Mouse (Mus musculus) c-Kit-negative CD71-positive TER-119-positive erythroid progenitor cells, embryonic 14.5 days (primary cell): ENCODE measurements around the gene Akap12.

ENCODE experiments used
- DNase-seq: peaks from one replicate; pipeline ENCODE4 v3.0.0-alpha.2; 2013; ENCODE audit warnings: low read depth, low spot score

Gene Akap12

DNA sequence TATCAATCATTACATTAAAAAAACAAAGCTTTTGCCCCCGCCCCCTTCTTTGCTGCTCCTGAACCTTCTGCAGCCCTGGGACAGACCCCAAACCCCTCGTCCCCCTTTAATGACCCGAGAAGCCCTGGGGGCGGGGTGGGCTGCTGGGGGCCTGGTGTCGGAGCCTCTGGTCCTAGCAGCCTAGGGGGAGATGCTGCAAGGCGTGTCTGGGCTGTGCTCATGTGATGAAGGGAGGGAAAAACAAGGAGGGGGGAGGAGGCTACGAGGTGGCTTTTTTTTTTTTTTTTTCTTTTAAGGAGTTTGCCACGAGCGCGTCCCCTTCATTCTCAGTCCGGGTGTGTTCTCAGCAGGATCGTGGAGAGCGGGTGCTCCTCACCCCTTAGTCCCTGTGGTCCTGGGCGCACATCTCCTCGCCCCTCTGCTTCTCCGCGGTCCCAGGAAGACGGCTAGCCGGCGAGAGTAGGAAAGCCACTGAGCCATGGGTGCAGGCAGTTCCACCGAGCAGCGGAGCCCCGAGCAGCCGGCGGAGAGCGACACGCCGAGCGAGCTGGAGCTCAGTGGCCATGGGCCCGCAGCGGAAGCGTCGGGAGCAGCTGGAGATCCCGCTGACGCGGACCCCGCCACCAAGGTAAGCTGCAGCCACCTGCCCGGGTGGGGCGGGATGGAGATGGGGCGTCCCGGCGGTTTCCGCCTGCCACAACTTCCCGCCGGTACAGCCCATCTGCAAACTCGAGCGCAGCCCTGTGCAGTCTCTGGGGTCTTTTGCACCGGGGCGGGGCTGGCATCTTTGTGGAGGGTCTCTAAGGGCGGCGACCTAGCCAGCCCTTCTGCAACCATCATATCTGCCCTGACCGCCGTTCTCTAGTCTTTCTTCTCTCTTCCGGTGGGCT lies at the start of gene Akap12:
TSS of gene Akap12 (plus strand) at position 340 of the 890 bp plus-strand sequence.
- no peak for DNase-seq

DNA sequence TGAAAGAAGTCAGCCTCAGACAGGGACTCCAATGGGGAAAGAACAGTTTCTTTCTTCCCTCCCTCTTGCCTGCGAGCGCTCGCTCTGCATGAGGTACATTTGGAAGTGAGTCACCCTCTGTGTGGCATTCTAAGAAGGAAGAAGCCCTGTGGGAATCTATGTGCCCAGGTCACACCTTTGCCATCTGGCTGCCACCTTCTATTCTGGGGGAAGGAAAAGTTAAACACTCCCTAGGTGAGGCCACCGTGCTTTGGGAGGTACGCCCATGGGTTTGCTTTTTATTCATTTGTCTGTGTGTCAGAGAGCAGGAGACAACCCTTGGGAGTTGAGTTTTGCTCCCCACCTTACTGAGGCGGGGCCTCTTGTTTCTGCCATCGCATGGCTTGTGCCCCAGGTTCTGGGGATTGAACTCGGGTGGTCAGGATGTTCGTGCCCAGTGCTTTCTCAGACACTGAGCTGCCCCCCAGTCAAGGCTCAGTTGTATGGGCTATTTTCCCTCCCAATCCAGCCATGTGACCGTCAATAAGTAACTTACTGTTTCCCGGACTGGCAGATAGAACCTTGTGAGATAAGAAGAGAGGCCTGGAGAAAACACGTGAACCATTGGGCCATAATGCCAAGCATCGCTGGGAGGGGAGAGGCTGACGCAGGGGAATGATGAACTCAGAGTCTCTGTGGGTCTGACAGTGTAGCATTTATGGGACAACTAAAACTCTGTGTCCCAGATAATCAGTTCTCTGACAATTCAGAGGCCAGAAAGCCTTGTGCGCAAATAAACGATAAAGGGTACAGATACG lies 35.4 kb upstream of the Akap12 start:
- DNase-seq, result no peak

DNA sequence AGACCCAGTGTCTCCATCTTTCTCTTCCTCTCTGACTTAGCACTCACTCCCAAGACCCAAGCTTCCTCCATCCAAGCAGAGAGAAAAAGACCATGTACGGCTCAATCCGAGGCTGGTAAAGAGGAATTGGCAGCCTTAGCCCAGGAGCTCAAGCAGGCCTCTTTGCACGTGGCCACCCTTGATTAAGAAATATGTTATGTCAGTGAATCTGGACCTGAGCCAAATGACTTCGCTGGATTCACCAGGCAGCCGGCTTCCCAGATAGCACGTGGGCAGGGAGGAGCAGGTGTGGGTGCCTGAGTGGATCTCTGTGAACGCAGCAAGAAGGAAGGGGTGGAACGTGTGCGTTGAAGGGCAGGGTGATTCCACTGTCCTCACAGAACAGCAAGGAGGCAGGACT lies 33.1 kb upstream of the Akap12 start:
- no peak for DNase-seq

DNA sequence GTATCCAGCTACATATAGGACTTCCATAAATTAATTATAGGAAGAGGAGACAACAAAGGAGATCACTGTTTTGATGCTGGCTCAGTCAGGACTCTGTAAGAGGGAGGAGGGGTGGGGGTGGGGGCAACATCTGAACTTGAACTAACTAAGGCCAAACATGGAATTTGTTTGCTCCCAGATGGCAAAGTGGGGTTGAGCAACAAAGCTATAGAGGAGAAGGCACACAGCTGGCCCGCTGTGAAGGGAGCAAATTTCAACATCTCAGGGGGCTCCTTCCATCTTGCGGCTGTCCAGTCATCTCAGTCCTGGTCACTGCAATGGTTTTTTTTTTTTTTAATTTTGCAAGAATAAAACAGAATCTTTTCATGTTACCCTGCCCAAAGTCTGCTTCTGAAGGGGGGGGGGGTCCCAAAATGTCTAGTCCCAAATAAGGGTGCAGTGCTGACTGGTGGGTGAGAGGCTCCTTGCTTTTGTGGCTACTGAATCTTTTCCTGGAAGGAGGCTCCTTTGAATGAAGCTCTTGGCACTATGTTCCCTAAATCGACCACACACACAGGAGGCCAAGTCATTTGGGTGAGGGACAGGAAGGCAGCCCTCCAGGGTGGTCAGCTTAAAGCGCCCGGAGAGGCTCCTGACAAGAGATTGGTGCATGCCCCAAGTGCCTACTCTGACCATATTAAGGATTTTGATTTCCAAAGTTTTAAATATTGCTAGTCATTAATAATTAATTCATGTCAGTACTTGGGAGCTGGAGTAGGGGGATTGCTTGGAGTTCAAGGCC lies 26.2 kb upstream of the Akap12 start:
- DNase-seq, result no peak

DNA sequence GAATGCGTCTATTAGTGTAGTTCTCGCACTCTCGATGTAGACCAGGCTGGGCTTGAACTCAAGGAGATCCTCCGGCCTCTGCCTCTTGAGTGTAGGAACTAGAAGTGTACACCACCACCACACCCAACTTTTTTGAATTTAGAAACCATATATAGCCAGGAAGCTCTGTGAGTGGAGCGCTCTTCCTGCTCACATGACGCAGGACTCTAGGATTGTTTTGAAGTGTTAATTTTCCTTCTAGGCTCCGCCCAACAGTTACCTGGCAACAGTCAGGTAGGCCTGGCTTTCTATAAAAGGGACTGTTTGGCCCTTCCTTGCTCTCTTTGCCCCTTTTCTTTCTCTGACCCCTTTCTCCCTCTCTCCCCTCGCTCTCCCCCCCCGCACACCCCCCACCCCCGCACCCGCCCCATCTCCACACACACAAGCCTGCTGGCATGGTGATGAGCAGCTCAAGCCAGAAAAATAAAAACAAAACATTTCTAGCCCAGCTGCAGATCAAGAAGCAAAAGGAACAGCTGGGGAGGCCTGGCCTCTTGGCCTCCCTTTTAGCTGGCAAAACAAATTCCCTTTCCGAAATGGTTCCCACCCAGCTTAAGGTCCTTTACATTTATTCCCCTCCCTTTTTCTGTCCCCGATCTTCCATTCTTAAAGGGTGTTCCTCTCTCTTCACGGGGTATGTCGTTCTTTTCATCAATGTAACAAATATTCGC lies 22.4 kb upstream of the Akap12 start:
- no peak for DNase-seq

DNA sequence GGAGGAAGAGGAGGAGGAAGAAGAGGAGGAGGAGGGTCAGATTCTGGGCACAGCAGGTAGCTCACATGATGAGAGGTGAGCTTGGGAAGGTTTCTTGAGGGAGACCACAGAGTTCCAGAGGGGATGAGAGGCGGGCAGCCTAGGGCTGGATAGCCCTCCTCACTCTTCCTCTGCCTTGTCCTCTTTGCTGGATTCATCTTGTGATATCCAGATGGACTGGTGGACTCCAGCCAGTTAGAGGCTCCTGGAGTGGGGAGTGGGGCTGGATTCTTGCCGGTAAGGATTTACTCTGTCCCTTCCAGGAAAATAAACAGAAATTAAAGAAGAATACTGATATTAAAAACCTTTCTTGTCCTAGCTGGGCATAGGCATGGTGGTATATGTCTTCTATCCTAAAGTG lies 20.4 kb upstream of the Akap12 start:
- DNase-seq, result no peak

DNA sequence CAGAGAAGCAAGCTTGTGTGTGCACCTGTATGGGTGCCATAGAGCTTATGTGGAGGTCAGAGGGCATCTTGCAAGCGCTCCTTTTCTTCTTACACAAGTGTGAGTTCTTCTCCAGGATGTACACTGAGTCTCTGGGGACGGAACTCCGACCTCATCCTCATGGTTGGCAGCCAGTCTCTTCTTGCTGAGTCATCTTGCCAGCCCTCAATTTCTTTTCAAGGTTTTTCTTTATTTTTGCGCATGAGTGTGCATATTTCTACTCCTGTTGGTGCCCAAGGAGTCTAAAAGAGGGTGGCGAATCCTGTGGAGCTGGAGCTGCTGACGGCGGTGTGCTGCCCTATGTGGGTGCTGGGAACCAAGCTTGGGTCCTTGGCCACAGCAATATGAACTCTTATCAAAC lies 19.8 kb upstream of the Akap12 start:
- DNase-seq, result no peak

DNA sequence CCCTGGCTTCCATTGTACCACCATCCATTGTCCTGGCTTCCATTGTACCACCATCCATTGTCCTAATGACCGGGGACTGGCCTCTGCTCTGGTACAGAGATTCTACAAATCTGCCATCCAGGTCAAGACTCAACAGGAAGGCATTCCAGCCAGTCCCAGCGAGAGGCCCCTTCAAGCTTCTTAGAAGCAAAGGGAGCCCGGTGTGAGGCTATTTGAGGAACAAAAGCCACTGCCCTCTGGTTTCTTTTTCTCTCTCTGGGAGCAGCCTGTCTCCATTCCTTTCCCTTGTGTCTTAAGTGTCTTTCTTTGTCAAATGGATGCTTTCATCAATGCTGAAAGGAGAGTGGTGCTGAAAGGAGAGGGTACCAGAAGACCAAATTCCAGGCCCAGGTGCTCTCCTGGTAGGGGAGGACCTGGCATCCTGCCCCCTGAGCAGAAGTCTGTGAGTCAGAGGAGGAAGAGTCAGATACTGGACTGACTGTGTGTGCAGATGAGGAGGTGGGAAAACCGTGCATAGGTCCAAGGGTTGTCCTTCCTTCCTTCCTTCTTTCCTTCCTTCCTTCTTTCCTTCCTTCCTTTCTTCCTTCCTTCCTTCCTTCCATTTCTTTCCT lies 16.8 kb upstream of the Akap12 start:
- no peak for DNase-seq

DNA sequence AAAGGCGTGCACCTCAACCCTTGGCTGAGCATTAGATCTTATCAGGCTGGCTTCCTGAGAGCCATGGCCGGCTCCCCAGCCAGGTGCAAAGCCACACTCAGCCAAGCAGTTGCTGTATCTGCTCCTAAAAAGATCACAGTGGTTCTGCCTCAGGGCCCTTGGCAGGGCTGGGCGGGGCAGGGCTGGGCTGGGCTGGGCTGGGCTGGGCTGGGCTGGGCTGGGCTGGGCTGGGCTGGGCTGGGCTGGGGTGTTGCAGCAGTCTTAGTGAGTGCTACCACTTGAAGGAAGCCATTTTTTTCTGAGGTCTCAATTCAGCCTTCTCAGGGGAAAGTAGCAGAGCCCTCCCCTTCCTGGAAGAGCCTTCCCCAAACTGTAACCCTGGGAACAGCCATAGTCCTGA lies 15.5 kb upstream of the Akap12 start:
- DNase-seq, result no peak

DNA sequence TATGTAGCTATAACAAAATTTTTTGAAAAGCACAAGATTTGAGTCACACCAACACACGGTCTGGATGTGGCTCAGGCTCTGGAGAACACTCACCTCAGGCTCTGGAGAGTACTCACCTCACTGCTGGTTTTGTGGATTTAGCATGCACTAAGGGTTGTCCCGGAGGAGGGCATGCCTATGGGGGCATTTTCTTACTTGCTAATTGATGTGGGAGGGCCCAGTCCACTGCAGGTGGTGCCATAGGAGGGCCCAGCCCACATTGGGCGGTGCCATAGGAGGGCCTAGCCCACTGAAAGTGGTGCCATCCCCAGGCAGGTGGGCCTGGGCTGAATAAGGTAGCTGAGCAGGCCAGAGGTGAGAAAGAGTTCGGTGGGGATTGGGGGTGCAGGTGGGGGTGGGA lies 12.6 kb upstream of the Akap12 start:
- no peak for DNase-seq

DNA sequence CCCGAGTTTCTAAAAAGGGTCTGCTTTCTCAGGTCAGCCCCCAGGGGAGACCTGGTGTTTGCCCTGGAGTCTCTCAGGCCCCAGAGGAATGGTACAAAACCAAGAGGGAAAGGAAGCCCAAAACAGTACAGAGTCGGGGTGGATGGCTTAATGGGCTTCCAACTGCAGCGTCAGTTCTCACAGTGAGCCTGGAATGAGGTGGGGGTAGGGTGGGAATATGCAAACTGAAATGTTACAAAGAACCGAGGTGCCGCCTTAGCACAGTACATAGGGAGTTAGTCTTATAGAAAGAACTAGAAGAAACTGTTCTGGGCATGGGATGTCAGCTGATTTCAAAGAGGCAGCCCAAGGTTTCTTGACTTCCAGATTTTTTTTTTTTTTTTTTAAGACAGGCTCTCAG lies 11.7 kb upstream of the Akap12 start:
- DNase-seq, result no peak

DNA sequence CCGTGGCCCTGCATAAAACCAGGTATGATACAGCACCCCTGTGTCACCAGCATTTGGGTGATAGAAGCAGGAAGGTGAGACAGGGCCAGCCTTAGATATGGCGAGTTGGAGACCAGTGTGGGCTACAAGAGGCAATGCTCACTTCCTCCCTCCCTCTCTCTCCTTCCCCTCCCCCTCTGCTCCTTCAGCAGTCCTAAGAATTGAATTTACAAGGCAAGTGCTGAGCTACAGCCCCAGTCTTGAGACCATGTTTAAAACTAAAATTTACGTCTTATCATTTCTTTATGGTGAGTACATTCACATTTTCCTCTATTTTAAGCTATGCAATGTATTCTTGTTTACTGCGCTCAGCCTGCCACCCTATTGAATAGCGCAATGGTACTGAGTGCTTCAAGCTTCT lies 5.3 kb upstream of the Akap12 start:
- no peak for DNase-seq

DNA sequence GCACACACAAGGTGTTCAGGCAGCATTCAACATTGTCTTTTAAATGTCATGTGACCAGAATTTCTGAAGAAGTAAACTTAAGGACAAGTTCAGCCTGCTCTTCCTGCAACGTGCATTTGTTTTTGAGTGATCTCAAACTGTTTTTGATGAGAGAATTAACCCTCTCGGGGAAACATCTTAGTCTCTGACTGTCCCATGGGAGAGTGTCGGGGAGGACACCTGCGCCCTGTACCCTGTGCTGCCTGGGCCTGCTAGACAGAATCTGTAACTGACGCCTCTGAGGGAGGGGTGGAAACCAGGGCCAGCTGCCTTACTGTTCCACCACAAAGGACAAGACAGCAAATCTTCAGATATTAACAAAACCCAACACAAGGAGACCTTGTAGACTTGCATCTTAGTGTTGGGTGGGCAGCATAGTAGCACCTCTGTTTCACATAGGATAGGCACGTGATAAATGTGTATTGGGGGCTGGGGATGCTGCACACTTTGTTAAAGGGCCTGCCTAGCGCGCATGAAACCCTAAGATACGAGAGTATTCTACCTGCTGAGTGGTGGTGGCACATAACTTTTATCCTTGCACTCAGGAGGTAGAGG lies 4.7 kb upstream of the Akap12 start:
- no peak for DNase-seq

DNA sequence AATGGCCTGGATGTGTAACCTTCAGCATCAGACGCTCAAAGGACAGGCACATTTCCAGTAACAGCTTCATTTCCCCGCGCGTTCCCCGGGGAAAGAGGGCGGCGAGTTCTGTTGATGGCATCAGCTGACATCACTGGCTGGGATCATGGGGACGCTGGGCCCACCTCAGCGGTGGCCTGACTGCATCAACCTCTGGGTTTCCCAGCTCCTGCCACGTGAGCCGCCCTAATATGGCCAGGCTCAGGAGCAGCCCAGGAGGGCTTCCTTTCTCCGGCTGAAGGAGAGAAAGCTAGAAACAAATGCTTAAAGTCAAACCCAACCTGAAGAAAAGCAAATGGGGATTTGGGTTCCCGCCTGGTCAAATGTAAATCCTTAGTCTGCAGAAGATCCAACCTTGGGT lies 539 bp upstream of the Akap12 start:
- DNase-seq, result no peak

DNA sequence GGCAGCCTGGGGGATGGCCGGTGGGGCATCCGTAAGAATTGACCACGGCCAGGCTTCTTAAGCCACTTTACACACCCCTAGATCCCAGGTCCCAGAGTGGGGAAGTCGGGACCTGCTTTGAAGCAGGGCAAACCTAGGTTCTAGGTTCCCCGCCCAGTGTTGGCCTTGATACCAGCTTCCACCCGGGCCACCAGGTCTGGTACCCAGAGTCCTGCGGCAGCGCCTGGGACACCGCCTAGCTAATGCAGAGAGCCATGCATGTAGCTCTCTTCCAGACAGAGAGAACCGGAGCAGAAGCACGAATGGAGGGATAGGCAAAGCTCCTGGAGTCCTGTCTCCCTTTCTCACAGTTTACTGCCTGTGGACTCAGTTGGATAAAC lies 741 bp downstream of the Akap12 start:
- DNase-seq, result no peak

DNA sequence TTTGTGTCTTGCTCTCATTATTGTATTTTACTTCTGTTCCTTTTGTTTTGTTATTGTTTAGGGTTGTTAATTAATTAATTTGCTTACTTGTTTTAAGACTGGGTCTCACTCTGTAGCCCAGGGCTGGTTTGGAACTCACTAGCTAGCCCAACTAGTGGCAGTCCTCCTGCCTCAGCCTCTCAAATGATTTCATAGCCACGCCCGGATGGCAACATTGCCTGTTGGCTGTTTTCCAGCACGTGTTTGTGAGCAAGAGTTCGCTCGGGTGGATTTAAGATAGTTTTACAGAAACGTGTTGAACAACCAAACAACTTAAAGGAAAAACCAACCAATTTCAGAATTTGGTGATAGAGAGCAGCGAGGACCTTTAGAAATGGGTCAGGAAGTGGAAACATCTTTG lies 1.3 kb downstream of the Akap12 start:
- DNase-seq, result no peak

DNA sequence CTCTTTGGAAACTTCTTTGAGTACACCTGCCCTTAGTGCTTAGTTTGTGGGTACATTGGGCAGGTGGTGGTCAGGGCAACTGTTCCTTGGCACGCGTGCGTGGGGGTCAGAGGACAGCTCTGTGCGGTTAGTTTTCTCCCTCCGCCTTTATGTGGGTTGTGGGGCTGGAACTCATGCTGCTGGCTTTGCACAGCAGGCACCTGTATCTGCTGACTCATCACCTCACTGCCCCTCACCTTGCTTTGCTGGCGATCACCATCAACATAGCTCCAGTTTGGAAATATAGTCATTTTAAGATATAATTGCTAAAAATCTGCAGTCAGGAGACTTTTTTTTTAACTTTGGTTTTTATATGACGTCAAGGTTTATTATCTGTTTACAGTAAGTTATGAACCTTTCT lies 2.0 kb downstream of the Akap12 start:
- DNase-seq, result no peak

DNA sequence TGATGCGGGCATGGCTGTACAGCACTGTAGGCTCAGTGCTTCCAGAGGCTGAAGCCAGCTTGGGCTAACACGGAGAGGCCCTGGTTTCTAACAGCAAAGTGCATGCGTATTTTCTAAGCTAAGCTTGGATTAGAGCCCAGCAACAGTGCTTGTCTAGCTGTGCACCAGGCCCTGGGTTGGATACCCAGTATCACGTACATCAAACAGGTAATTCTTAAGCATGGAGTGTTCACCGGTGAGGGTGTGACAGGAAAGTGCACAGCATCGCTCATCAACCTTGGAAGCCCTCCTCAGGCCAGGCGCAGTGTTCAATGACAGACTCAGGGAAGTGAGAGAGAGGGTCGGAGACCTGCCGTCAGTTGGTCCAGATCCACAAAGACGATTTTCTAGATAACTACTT lies 9.4 kb downstream of the Akap12 start:
- no peak for DNase-seq

DNA sequence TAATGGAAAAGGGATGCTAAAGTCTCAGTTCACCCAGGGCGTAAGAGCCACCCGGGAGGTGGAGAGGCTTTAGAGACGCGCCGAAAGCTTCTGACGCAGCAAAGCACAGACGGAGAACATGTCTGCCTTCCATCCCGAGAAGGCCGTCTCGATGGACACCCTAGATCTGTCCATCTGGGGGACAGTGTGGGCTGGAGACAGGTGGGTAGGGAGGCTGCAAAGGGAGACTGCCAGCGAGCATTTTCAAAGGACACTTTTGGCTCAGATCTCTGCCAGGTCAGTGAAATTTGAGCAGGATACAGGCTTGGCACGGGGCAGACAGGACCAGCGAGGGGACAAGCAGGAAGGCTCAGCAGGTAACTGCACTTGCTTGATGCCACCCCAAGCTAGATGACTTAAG lies 9.9 kb downstream of the Akap12 start:
- DNase-seq, result no peak

DNA sequence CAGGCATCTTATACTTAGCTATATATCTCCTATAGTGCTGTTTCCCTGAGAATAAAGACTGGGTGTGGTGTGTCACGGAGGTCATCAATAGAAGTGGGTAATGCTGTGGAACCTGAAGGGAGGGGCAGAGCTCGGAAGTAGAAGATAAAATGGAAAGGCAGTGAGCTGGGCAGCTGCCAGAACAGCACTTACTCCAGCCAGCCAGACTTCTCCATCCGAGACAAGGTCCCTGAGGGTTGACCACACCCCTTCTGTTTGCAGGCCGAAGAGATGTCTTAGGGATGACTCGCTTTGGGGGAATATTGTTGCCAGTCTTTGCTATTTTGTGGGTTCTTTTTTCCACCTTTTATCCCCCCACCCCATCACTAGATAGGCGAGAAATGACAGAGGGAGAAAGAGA lies 11.9 kb downstream of the Akap12 start:
- DNase-seq, result no peak

DNA sequence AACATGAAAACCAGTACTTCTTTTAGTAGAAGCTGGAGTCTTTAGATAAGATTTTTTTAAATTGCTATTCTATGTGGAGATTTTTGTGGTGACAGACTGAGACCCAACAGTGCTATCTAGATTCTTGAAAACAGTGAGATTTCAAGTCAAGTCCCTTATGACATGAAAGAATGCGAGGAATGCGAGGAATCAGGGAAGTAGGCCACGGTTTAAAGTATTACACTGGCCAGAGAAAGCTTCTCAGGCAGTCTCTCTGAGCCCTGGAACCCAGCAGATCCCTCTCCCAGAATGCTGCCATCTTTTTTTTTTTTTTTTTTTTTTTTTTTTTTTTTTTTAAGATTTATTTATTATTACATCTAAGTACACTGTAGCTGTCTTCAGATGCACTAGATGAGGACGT lies 16.2 kb downstream of the Akap12 start:
- no peak for DNase-seq
